Mouse (Mus musculus): Measurements from ENCODE around the gene Rffl.

DNA sequence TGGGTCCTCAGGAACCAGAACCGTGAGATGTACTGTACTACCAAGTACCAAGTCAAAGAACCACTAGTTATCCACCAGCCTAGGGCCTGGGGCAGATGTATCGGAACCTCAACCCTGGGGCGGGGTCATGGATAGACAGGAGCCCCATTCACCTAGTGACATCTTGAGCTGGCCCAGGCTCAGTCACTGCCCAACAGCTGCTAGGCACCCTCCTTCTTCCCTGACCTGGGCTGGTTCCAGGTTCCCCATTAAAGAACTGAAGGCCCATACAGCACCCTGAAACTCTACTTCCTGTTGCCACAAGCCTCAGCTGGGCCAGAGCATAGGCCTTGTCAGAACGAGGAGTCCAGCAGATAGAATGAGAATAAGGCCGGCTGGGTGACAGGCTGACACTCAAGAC lies 28.7 kb upstream of the Rffl start:
- no peak for TF ChIP-seq CTCF (IDR thresholded peaks at IDR 0.05; ENCODE audit: control insufficient read depth, insufficient read depth, insufficient read length)
- no peak for TF ChIP-seq USF1 (IDR thresholded peaks at IDR 0.05; ENCODE audit: low read depth)
- TF ChIP-seq MYOG (IDR thresholded peaks at IDR 0.05; ENCODE audit: control insufficient read depth, extremely low read depth, insufficient read length): no peak
- TF ChIP-seq CEBPB (IDR thresholded peaks at IDR 0.05; ENCODE audit: low read depth): no peak
- no peak for TF ChIP-seq FOSL1 (IDR thresholded peaks at IDR 0.05; ENCODE audit: insufficient read depth, low read length, poor library complexity, severe bottlenecking)
- no peak for TF ChIP-seq MAX (IDR thresholded peaks at IDR 0.05)
- no peak for TF ChIP-seq MYOD1 (IDR thresholded peaks at IDR 0.05; ENCODE audit: control insufficient read depth, insufficient read length, low read depth)

All from C2C12 (cell line).